Mouse (Mus musculus) limb, embryonic 14.5 days (tissue): Measurements from ENCODE around the gene Nectin4. TPM values are rescaled to one million over a fixed set of nuclear protein-coding genes. Genes with fewer than 3 reads are reported as not detected.
"Not testable (repeated sequence)": the region's sequence is repeated elsewhere in the genome, so short reads cannot be mapped to it uniquely, and the experiment has no call there.

ENCODE experiments used
- ATAC-seq: fragments of 200-750 bp; cut with Nextera tagmentation; 2 replicates; pipeline ENCODE4 v1.8.0; 2017; ENCODE audit warnings: low read depth, moderate number of reproducible peaks, moderate TSS enrichment; ENCODE audit not compliant: low FRiP score
- DNase-seq: peaks from one replicate; pipeline ENCODE4 v3.0.0-alpha.2; 2015; ENCODE audit warnings: low spot score
- H3K27ac ChIP-seq: fragments of 300-500 bp; sonication (generic); replicated peaks from 2 replicates; pipeline ENCODE4 v1.5.1; 2014; ENCODE audit warnings: low read depth, mild to moderate bottlenecking, low read length, moderate library complexity, mixed read lengths
- H3K27me3 ChIP-seq: fragments of 300-500 bp; sonication (generic); 2 replicates; pipeline ENCODE4 v1.6.1; 2014; ENCODE audit warnings: low read length, mixed read lengths; ENCODE audit not compliant: control insufficient read depth, insufficient read depth
- H3K36me3 ChIP-seq: fragments of 300-500 bp; sonication (generic); 2 replicates; pipeline ENCODE4 v1.6.1; 2014; ENCODE audit warnings: mild to moderate bottlenecking, low read length, moderate library complexity, mixed read lengths; ENCODE audit not compliant: control insufficient read depth, insufficient read depth
- H3K4me1 ChIP-seq: fragments of 300-500 bp; sonication (generic); 2 replicates; pipeline ENCODE4 v1.6.1; 2014; ENCODE audit warnings: antibody characterized with exemption, low read length, mixed read lengths; ENCODE audit not compliant: control insufficient read depth, insufficient read depth
- H3K4me2 ChIP-seq: fragments of 300-500 bp; sonication (generic); replicated peaks from 2 replicates; pipeline ENCODE4 v1.6.1; 2014; ENCODE audit warnings: low read depth, mild to moderate bottlenecking, low read length, moderate library complexity; ENCODE audit not compliant: severe bottlenecking
- H3K4me3 ChIP-seq: fragments of 300-500 bp; sonication (generic); replicated peaks from 2 replicates; pipeline ENCODE4 v1.5.1; 2014; ENCODE audit warnings: low read length
- H3K9ac ChIP-seq: fragments of 300-500 bp; sonication (generic); 2 replicates; pipeline ENCODE4 v1.6.1; 2014; ENCODE audit warnings: mild to moderate bottlenecking, low read depth, low read length, moderate library complexity; ENCODE audit not compliant: severe bottlenecking
- H3K9me3 ChIP-seq: fragments of 300-500 bp; sonication (generic); 2 replicates; pipeline ENCODE4 v1.6.1; 2016; ENCODE audit warnings: low read length; ENCODE audit not compliant: control insufficient read depth
- POLR2A ChIP-seq: fragments of 200-500 bp; IDR thresholded peaks from 2 replicates; pipeline ENCODE4 v1.8.0; 2012; ENCODE audit warnings: inconsistent platforms, mild to moderate bottlenecking, moderate library complexity, borderline replicate concordance; ENCODE audit not compliant: insufficient read depth, insufficient read length; ENCODE audit errors: extremely low read depth
- WGBS: fragments of 180-500 bp; shearing (Covaris S2); extraction: QIAGEN DNeasy Blood & Tissue Kit; methylation state at CpG from one replicate; pipeline ENCODE4 v1.1.7; 2014; 5-methylcytosine and 5-hydroxymethylcytosine counted together
- polyA plus RNA-seq, 2 experiments: library from polyadenylated mRNA; depleted of rRNA in 1 of 2; stranded (reverse) in 1 of 2; unstranded in 1 of 2; fragments of >200 nt; fragmentation: Nextera tagmentation in 1 of 2; extraction: Ambion mirVana in 1 of 2; gene quantifications; 2 replicates each; pipeline versions ENCODE4 v1.2.1 to v1.2.3; 2012 to 2014

Gene Nectin4
- polyA plus RNA-seq (2012; rRNA removed) = 16.6 and 19.4 TPM in 2 replicates
- 19.2 and 21.0 TPM in 2 replicates for polyA plus RNA-seq (2014; fragmentation: Nextera tagmentation; extraction: Ambion mirVana)

- Histone ChIP-seq H3K9ac (no peak within 1 kb of the TSS), H3K4me2 (peak within 1 kb of the TSS; percentile 21; the same call in 1 of the 2 replicates), H3K4me3 (peak within 1 kb of the TSS; percentile 15; the same call in 1 of the 2 replicates), H3K4me1 (no peaks in the 10 kb centered on the region), H3K27ac (no peak within 1 kb of the TSS), H3K27me3 (peaks cover 17% of the 10 kb centered on the region), H3K36me3 (no peaks in the 10 kb centered on the region), H3K9me3 (no peaks in the 10 kb centered on the region)
- no peak for ATAC-seq
- 33% methylated on average over 19 of the region's 20 CpGs for WGBS
- no peak for TF ChIP-seq POLR2A
- DNase-seq = no peak
Measured at GRCm38 (mm10) chr1:171369845-171370556, at the start of gene Nectin4. Gene Nectin4 (plus strand): TSS chr1:171370099.

DNA sequence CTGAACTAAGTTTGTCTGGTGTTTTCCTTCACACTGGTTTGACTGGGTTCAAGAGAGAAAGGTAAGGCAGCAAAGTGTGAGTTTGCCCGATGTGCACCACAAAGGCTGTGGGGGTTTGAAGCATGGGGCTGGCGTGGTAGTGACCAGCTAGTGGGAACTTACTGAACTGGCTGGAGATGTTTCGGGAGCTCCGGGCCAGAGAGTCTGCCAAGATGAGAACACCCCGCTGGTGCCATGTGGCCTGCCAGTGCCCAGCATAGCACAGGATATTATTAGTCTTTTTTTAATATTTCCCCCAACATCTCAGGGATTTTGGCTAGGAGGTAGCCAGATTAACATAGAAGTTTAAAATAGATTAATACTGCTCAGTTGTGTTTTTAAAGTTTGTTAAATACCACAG, 49.7 kb upstream of the Nectin4 start:
- Histone ChIP-seq H3K27me3 (no peaks in the 10 kb centered on the region), H3K9me3 (no peaks in the 10 kb centered on the region), H3K4me2 (no peak overlapping the region), H3K4me1 (no peaks in the 10 kb centered on the region), H3K9ac (no peak overlapping the region), H3K36me3 (no peaks in the 10 kb centered on the region), H3K27ac (no peak overlapping the region), H3K4me3 (no peak overlapping the region; the same call in 1 of the 2 replicates)
- no peak for ATAC-seq
- no peak for TF ChIP-seq POLR2A
- 22% methylated on average over 5 of the region's 5 CpGs for WGBS
- no peak for DNase-seq

GRCm38 (mm10) chr1:171321415-171321814, 48.5 kb upstream of the Nectin4 start:
- Histone ChIP-seq H3K27ac (no peak overlapping the region), H3K4me1 (no peaks in the 10 kb centered on the region), H3K4me2 (no peak overlapping the region), H3K4me3 (no peak overlapping the region), H3K9ac (no peak overlapping the region), H3K36me3 (no peaks in the 10 kb centered on the region), H3K27me3 (no peaks in the 10 kb centered on the region), H3K9me3 (no peaks in the 10 kb centered on the region)
- TF ChIP-seq POLR2A = no peak
- ATAC-seq (no peak), DNase-seq (peak; percentile 60)

GRCm38 (mm10) chr1:171322012-171322411, 47.9 kb upstream of the Nectin4 start:
- no peaks in the 10 kb centered on the region for H3K9me3 ChIP-seq
- H3K4me1 ChIP-seq = no peaks in the 10 kb centered on the region
- no peak overlapping the region for H3K4me2 ChIP-seq
- DNase-seq (no peak), ATAC-seq (no peak)
- no peak overlapping the region for H3K27ac ChIP-seq
- no peak overlapping the region for H3K4me3 ChIP-seq
- H3K27me3 ChIP-seq = no peaks in the 10 kb centered on the region
- H3K36me3 ChIP-seq = no peaks in the 10 kb centered on the region
- H3K9ac ChIP-seq = no peak overlapping the region
- 90% methylated on average over 1 of the region's 1 CpGs for WGBS
- TF ChIP-seq POLR2A = no peak

DNA sequence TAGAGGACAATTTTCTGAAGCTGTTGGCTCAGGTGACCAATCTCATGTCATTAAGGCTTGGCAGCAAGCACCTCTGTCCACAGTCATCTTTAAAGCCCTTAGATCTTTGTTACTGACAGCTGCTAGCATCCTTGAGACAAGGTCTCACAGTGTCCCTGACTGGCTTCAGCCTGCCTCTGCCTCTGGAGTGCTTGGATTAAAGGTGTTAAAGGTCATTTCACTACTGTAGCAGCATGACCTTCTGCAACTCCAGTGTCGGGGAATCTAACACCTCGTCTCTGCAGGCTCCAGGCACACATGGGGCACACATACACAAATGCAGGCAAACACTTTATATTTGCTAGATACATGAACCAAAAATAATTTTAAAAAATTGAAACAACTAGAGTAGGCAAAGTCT, 44.3 kb upstream of the Nectin4 start:
- H3K9ac ChIP-seq = no peak overlapping the region
- WGBS = 77% methylated on average over 2 of the region's 2 CpGs
- H3K9me3 ChIP-seq = no peaks in the 10 kb centered on the region
- H3K4me2 ChIP-seq = no peak overlapping the region
- no peak for TF ChIP-seq POLR2A
- H3K4me3 ChIP-seq = no peak overlapping the region
- ATAC-seq (no peak), DNase-seq (no peak)
- H3K27me3 ChIP-seq = no peaks in the 10 kb centered on the region
- no peak overlapping the region for H3K27ac ChIP-seq
- peaks cover 12% of the 10 kb centered on the region for H3K4me1 ChIP-seq
- no peaks in the 10 kb centered on the region for H3K36me3 ChIP-seq

- ATAC-seq, H3K27ac ChIP-seq, H3K9ac ChIP-seq, H3K27me3 ChIP-seq, DNase-seq, H3K4me3 ChIP-seq, H3K9me3 ChIP-seq, H3K36me3 ChIP-seq, H3K4me2 ChIP-seq: not testable (repeated sequence)
- H3K4me1 ChIP-seq = peaks cover 20% of the 10 kb centered on the region
- WGBS = 89% methylated on average over 4 of the region's 4 CpGs
Measured at GRCm38 (mm10) chr1:171326588-171326987, 43.3 kb upstream of the Nectin4 start.
